Mouse (Mus musculus): ENCODE data around the gene Thpo.

GRCm38 (mm10) chr16:20714307-20715080 is 19.8 kb downstream of the Thpo start:
- TF ChIP-seq POLR2A (IDR thresholded peaks at IDR 0.05; ENCODE audit: extremely low read depth, insufficient read depth, low read length) (no peak), CTCF (IDR thresholded peaks at IDR 0.05; ENCODE audit: low read depth, low read length) (no peak)

Data from liver, adult 2 months (tissue).